Mouse (Mus musculus) forebrain, embryonic 14.5 days (tissue): ENCODE results near the gene Zbtb9. TPM values are rescaled to one million over a fixed set of nuclear protein-coding genes. Genes with fewer than 3 reads are reported as not detected.

Experiments used
- ATAC-seq: fragments of 200-750 bp; cut with Nextera tagmentation; 2 replicates; pipeline ENCODE4 v1.8.0; 2017; ENCODE audit warnings: mild to moderate bottlenecking, moderate library complexity
- DNase-seq: peaks from one replicate; pipeline ENCODE4 v3.0.0-alpha.2; 2015; ENCODE audit warnings: low spot score
- H3K27ac ChIP-seq: fragments of 300-500 bp; sonication (generic); 2 replicates; pipeline ENCODE4 v1.5.1; 2014; ENCODE audit warnings: low read depth, mild to moderate bottlenecking, control low read depth, low read length, moderate library complexity
- H3K27me3 ChIP-seq: fragments of 300-500 bp; sonication (generic); replicated peaks from 2 replicates; pipeline ENCODE4 v1.6.1; 2014; ENCODE audit warnings: low read length, control low read depth, mixed read lengths; ENCODE audit not compliant: control insufficient read depth, insufficient read depth
- H3K36me3 ChIP-seq: fragments of 300-500 bp; sonication (generic); 2 replicates; pipeline ENCODE4 v1.6.1; 2014; ENCODE audit warnings: low read length, control low read depth; ENCODE audit not compliant: control insufficient read depth, insufficient read depth
- H3K4me1 ChIP-seq: fragments of 300-500 bp; sonication (generic); 2 replicates; pipeline ENCODE4 v1.6.1; 2014; ENCODE audit warnings: antibody characterized with exemption, low read length, control low read depth; ENCODE audit not compliant: control insufficient read depth, insufficient read depth
- H3K4me2 ChIP-seq: fragments of 300-500 bp; sonication (generic); 2 replicates; pipeline ENCODE4 v1.6.1; 2014; ENCODE audit warnings: mild to moderate bottlenecking, control low read depth, low read length
- H3K4me3 ChIP-seq: fragments of 300-500 bp; sonication (generic); 2 replicates; pipeline ENCODE4 v1.5.1; 2014; ENCODE audit warnings: low read depth, low read length, control low read depth
- H3K9ac ChIP-seq: fragments of 300-500 bp; sonication (generic); 2 replicates; pipeline ENCODE4 v1.6.1; 2014; ENCODE audit warnings: mild to moderate bottlenecking, low read length, control low read depth, moderate library complexity
- H3K9me3 ChIP-seq: fragments of 300-500 bp; sonication (generic); replicated peaks from 2 replicates; pipeline ENCODE4 v1.6.1; 2016; ENCODE audit warnings: low read length, control low read depth, mixed read lengths; ENCODE audit not compliant: control insufficient read depth
- WGBS: fragments of 180-500 bp; shearing (Covaris S2); extraction: QIAGEN DNeasy Blood & Tissue Kit; methylation state at CpG from one replicate; pipeline ENCODE4 v1.1.7; 2014; 5-methylcytosine and 5-hydroxymethylcytosine counted together
- polyA plus RNA-seq: library from polyadenylated mRNA; unstranded; fragments of >200 nt; fragmentation: Nextera tagmentation; extraction: Ambion mirVana; gene quantifications from 2 replicates; pipeline ENCODE4 v1.2.1, GENCODE M21; 2014

The Zbtb9 gene
- polyA plus RNA-seq, 1 experiment from 2014 or later, result 9.1 TPM

- 87% methylated on average over 11 of the region's 11 CpGs for WGBS
- Histone ChIP-seq H3K9ac (no peak overlapping the region), H3K27me3 (no peaks in the 10 kb centered on the region), H3K9me3 (no peaks in the 10 kb centered on the region), H3K4me3 (no peak overlapping the region), H3K4me1 (no peaks in the 10 kb centered on the region; the same call in 1 of the 2 replicates), H3K27ac (no peak overlapping the region), H3K4me2 (no peak overlapping the region), H3K36me3 (peaks cover 79% of the 10 kb centered on the region)
- ATAC-seq (no peak), DNase-seq (no peak)
Measured at GRCm38 (mm10) chr17:26966993-26967392, 6.0 kb upstream of the Zbtb9 start.

- H3K4me2 ChIP-seq, result no peak overlapping the region
- H3K27me3 ChIP-seq, result no peaks in the 10 kb centered on the region
- H3K4me1 ChIP-seq, result peaks cover 4% of the 10 kb centered on the region
- ATAC-seq, result no peak
- H3K4me3 ChIP-seq, result no peak overlapping the region
- 90% methylated on average over 6 of the region's 6 CpGs for WGBS
- no peak for DNase-seq
- H3K9me3 ChIP-seq, result no peaks in the 10 kb centered on the region
- peaks cover 74% of the 10 kb centered on the region for H3K36me3 ChIP-seq
- no peak overlapping the region for H3K27ac ChIP-seq
- H3K9ac ChIP-seq, result no peak overlapping the region
Measured at GRCm38 (mm10) chr17:26967477-26967876, 5.5 kb upstream of the Zbtb9 start.

- Histone ChIP-seq H3K4me2 (no peak overlapping the region), H3K4me1 (peaks cover 5% of the 10 kb centered on the region), H3K4me3 (no peak overlapping the region), H3K36me3 (peaks cover 67% of the 10 kb centered on the region), H3K9me3 (no peaks in the 10 kb centered on the region), H3K27me3 (no peaks in the 10 kb centered on the region), H3K9ac (no peak overlapping the region), H3K27ac (no peak overlapping the region)
- WGBS, result 80% methylated on average over 6 of the region's 6 CpGs
- ATAC-seq (no peak), DNase-seq (no peak)
Measured at GRCm38 (mm10) chr17:26968200-26968611, 4.8 kb upstream of the Zbtb9 start.

- ATAC-seq (no peak), DNase-seq (no peak)
- 81% methylated on average over 6 of the region's 6 CpGs for WGBS
- Histone ChIP-seq H3K9ac (no peak overlapping the region), H3K36me3 (peaks cover 60% of the 10 kb centered on the region), H3K4me2 (no peak overlapping the region), H3K9me3 (no peaks in the 10 kb centered on the region), H3K4me1 (peaks cover 13% of the 10 kb centered on the region), H3K27me3 (no peaks in the 10 kb centered on the region), H3K27ac (no peak overlapping the region), H3K4me3 (no peak overlapping the region)
Measured at GRCm38 (mm10) chr17:26969257-26969656, 3.7 kb upstream of the Zbtb9 start.

- Histone ChIP-seq H3K4me3 (no peak overlapping the region), H3K27ac (no peak overlapping the region), H3K4me2 (no peak overlapping the region), H3K4me1 (peaks cover 15% of the 10 kb centered on the region), H3K36me3 (peaks cover 60% of the 10 kb centered on the region), H3K9ac (no peak overlapping the region), H3K9me3 (no peaks in the 10 kb centered on the region), H3K27me3 (no peaks in the 10 kb centered on the region)
- DNase-seq, result no peak
- 76% methylated on average over 10 of the region's 12 CpGs for WGBS
- ATAC-seq, result no peak
Measured at GRCm38 (mm10) chr17:26970221-26970620, 2.7 kb upstream of the Zbtb9 start.

- Histone ChIP-seq H3K36me3 (peaks cover 60% of the 10 kb centered on the region), H3K4me1 (peaks cover 15% of the 10 kb centered on the region), H3K27me3 (no peaks in the 10 kb centered on the region), H3K27ac (no peak overlapping the region), H3K9ac (no peak overlapping the region), H3K4me3 (no peak overlapping the region), H3K9me3 (no peaks in the 10 kb centered on the region), H3K4me2 (no peak overlapping the region)
- no peak for DNase-seq
- WGBS, result 50% methylated on average over 8 of the region's 8 CpGs
- no peak for ATAC-seq
Measured at GRCm38 (mm10) chr17:26971247-26971905, 1.6 kb upstream of the Zbtb9 start.

GRCm38 (mm10) chr17:26972107-26972506, 860 bp upstream of the Zbtb9 start:
- no peaks in the 10 kb centered on the region for H3K27me3 ChIP-seq
- H3K4me2 ChIP-seq, result peak overlapping the region; percentile 95
- peak overlapping the region; percentile 84 for H3K9ac ChIP-seq
- H3K27ac ChIP-seq, result no peak overlapping the region
- 8% methylated on average over 3 of the region's 3 CpGs for WGBS
- H3K4me1 ChIP-seq, result peaks cover 18% of the 10 kb centered on the region
- H3K4me3 ChIP-seq, result peak overlapping the region; percentile 84
- H3K9me3 ChIP-seq, result no peaks in the 10 kb centered on the region
- peaks cover 60% of the 10 kb centered on the region for H3K36me3 ChIP-seq
- ATAC-seq (no peak), DNase-seq (no peak)

- H3K27ac ChIP-seq, result no peak overlapping the region
- H3K36me3 ChIP-seq, result peaks cover 58% of the 10 kb centered on the region
- H3K9me3 ChIP-seq, result no peaks in the 10 kb centered on the region
- H3K27me3 ChIP-seq, result no peaks in the 10 kb centered on the region
- H3K4me3 ChIP-seq, result no peak overlapping the region
- WGBS, result 93% methylated on average over 15 of the region's 15 CpGs
- H3K4me2 ChIP-seq, result peak overlapping the region; percentile 95; the same call in 1 of the 2 replicates
- H3K9ac ChIP-seq, result no peak overlapping the region
- ATAC-seq (no peak), DNase-seq (no peak)
- peaks cover 18% of the 10 kb centered on the region for H3K4me1 ChIP-seq
Measured at GRCm38 (mm10) chr17:26974547-26974946, 1.6 kb downstream of the Zbtb9 start.

- H3K4me2 ChIP-seq, result no peak overlapping the region
- no peaks in the 10 kb centered on the region for H3K9me3 ChIP-seq
- no peak overlapping the region for H3K27ac ChIP-seq
- no peak for ATAC-seq
- peaks cover 18% of the 10 kb centered on the region for H3K4me1 ChIP-seq
- H3K4me3 ChIP-seq, result no peak overlapping the region
- H3K36me3 ChIP-seq, result peaks cover 63% of the 10 kb centered on the region
- DNase-seq, result no peak
- H3K9ac ChIP-seq, result no peak overlapping the region
- H3K27me3 ChIP-seq, result no peaks in the 10 kb centered on the region
Measured at GRCm38 (mm10) chr17:26975415-26975814, 2.4 kb downstream of the Zbtb9 start.
